Mouse (Mus musculus): ENCODE data around the gene B3gnt4.
"Not testable (repeated sequence)": the region's sequence is repeated elsewhere in the genome, so short reads cannot be mapped to it uniquely, and the experiment has no call there.

B3gnt4 gene

DNA sequence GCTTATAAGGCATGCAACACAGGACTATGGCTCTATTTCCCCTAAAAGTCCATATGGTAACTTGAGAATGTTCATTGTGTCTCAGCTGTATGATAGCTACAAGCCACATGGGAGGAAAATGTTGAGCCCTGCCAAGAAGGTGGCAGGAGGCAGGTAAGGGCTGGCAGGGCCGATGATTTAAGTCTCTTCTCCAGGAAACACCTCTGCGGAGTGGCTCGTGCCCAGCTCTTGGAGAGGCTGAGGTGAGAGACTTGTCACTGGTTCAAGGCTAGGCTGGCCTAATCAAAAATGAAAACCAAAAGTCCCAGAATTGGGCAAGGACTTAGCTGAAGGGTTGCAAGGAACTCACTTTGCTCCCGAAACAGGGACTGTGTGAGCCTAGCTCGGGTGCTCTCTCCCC, at the start of gene B3gnt4:
B3gnt4 (plus strand) TSS at position 301 of the 400 bp plus-strand sequence.
- DNase-seq: no peak

DNA sequence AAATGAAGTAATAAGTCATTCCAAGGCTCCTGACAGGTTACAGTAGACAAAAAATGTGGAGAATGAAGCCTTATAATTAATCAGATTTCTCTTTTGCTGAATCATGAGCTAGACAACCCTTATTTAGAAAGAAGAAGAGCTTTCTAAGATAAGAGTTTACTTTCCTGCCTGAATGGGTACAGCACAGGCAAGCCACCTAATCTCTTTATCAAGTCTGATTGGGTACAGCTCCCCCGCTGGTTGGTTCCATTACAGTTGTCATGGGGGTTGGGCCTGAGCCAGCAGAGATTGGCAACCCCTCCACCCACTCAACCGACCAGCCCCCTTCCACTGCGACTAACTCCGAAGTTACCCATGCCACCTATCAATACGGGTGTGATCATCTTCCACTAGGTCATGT, 48.8 kb upstream of the B3gnt4 start:
- DNase-seq: no peak

- no peak for DNase-seq
Measured at GRCm38 (mm10) chr5:123464638-123465037, 45.6 kb upstream of the B3gnt4 start.

GRCm38 (mm10) chr5:123470784-123471400, 39.4 kb upstream of the B3gnt4 start:
- peak; percentile 8 for DNase-seq

GRCm38 (mm10) chr5:123473817-123474216, 36.4 kb upstream of the B3gnt4 start:
- no peak for DNase-seq

DNA sequence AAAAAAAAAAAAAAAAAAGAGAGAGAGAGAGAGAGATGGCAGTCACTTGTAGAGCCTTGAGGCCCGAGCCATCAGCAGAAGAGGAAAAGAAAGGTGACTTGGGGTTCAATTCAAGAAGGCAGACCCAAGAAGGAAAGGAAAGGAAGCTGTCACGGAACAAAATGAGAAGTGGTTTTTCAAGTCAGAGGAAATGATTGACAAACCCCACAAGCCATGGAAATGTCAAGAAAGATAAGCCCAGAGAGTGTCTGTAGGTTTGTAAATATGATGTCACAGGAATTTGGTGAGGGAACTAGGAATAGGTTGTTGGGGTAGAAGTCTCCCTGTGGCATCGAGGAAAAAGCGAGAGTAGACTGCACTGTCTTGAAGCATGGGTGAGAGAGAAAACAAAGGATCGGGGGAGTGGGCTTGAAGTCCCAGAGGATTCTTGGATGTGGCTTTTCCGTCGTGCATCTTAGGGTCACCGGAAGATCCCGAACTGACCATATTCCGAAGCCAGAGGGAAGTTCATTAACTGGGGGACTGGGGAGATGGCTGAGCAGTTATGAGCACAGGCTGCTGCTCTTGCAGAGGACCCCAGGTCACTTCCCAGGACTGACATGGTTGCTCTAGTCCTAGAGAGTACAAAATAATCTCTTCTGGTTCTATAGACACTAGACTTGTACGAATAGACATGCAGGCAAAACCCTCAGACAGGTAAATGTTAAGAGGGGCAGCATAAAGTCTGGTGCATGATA, 22.4 kb upstream of the B3gnt4 start:
- DNase-seq: no peak

GRCm38 (mm10) chr5:123489112-123489785, 21.0 kb upstream of the B3gnt4 start, which contains the start of the genes Lrrc43 and Il31:
TSS of gene Lrrc43 (plus strand) at chr5:123489305.
TSS of gene Il31 (minus strand) at chr5:123489489.
- DNase-seq: no peak

GRCm38 (mm10) chr5:123489935-123490334, 20.3 kb upstream of the B3gnt4 start:
- no peak for DNase-seq

- no peak for DNase-seq
Measured at GRCm38 (mm10) chr5:123499717-123500116, 10.5 kb upstream of the B3gnt4 start.

- no peak for DNase-seq
Measured at GRCm38 (mm10) chr5:123501973-123502372, 8.3 kb upstream of the B3gnt4 start.

DNA sequence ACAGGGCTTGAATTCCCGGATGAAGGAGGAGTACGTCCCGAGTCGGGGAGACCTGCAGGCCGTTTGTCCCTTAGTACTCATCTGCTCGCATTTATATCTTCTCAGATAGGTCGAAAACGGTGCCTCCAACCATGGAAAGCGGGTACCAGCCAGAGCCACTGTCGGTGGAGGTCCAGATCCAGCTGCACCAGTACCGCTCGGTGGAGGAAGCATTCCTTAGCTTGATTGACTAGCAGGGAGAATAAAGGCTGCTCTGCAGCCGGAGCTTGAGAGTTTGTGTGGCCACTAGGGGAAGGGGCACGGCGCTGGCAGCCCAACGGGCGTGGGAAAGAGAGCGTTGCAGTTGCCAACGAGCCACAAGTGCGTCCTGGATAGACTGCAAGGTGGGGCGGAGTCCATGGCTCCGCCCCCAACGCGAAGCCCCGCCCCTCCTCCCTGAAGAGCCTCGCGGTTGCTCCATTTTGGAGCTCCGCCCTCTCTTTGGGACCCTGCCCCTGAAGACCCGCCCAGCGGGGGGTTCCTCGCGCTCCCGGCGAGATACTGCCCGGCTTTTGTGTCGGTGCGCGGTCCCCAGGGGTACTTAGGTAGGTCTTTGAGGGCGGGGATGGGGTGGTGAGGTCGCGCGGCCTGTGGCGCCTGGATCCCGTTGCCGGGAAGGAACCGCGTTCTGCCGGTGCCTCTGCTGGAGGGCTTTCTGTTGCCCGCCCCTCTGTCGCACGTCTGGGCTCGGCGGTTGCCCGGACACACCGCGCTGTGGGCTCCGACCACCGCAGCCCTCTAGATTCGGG, 2.1 kb upstream of the B3gnt4 start:
- DNase-seq: peak; percentile 91

DNA sequence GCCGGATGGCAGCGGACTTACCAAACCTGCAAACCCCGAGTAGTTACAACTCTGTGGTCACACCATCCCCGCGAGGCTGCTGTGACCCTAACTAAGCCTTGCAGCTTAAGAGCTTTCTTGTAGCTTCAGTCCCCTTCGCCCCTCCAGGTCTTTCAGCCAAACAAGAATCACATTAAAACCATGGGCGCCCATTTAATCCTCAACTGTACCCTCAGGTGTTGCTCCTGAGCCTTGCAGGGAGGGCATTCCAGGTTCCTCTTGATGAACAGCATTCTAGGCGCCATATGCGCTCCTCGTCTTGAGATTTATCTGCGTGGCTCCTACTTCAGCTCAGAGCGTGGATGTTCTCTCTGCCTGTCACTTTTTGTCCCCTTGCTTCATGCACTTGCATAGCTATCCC, 1.3 kb upstream of the B3gnt4 start:
- DNase-seq: no peak

- not testable (repeated sequence) for DNase-seq
Measured at GRCm38 (mm10) chr5:123511426-123511825, 1.2 kb downstream of the B3gnt4 start.

DNA sequence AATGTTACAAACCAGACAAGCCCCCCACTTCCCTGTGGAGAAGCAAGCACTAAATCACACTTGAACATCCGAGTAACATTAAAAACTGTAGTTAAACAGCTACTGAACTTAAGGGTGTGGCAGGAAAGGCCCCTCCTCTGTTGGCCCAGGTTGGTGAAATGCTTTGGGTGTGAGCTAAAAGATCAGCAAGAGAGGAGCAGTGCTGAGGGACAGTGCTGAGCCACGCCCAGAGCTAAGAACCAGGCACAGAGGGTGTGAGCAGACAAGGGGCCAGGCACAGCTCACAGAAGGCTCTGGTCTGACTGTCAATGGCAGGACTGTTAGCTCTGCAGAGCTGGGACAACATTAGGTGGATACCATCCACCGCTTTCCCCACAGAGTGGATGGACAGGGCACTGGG, 1.8 kb downstream of the B3gnt4 start:
- DNase-seq: peak; percentile 52

- no peak for DNase-seq
Measured at GRCm38 (mm10) chr5:123514871-123515270, 4.6 kb downstream of the B3gnt4 start.

DNA sequence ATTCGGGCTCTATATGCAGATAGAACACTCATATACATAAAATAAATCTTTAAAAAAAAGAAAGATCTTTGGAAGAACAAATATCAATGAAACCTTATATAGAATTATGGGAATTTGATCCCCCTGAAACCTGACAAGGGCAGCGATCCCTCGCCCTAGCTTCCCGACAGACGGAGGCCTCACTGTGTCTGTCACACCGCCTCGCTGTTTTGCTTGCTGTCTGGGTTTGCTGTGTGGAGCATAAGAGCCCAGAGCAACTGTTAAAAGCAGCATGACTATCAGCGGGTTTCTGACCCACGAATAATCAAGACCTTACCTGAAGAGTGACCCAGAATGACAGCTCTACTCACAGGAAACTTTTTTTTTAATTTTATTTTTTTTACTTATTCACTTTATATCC, 10.4 kb downstream of the B3gnt4 start:
- DNase-seq: no peak

DNA sequence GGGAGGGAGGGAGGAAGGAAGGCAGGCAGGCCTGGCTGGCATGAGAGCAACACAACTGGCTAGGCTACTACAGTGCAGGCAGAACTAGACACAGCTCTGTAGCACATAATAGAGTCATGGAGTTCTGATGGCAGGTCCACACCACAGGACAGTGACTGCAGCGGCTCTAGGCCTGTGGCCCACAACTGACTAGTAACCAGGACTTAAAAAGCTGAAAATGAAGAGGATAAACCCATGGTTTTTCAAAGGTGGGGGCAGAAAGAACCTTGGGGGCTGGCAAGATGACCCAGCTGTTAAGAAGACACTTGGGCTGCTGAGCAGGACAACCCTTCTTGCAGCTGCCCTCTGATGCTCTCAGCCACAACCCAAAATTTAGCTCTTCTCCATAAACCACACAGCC, 11.4 kb downstream of the B3gnt4 start:
- DNase-seq: no peak

GRCm38 (mm10) chr5:123522166-123522565, 11.9 kb downstream of the B3gnt4 start:
- no peak for DNase-seq

- peak; percentile 99 for DNase-seq
Measured at GRCm38 (mm10) chr5:123523692-123524392, 13.6 kb downstream of the B3gnt4 start, which contains the start of gene Diablo. TSS of gene Diablo (minus strand) at chr5:123524176.

- DNase-seq: peak; percentile 89
Measured at GRCm38 (mm10) chr5:123524393-123524750, 14.1 kb downstream of the B3gnt4 start.

DNA sequence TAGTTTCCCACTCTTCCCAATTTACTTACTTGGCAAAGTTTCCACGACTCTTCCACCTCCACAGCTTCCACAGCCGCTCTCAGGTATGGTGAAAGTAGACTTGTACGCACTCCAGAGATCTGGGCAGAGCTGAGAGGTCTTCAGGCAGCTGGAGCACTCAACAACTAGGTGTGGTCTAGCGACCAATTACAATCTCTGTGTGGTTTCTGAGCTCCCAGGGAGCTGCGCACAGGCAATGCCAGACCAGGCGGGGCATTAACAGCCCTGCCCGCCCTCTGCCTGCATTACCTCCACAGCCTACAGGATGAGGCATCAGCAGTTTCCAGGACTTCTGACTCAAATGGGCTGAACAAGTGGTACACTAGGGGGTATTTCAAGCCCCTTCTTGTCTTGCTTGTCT, 15.0 kb downstream of the B3gnt4 start, which contains the start of gene Gm49027:
Gm49027 (minus strand) TSS at position 208 of the 400 bp plus-strand sequence.
- no peak for DNase-seq

GRCm38 (mm10) chr5:123525916-123526495, 15.7 kb downstream of the B3gnt4 start:
- no peak for DNase-seq
